Mouse (Mus musculus) urinary bladder, postnatal 36 days (tissue): Measurements from ENCODE around the gene Mrgprb5.
"Not testable (repeated sequence)": the region's sequence is repeated elsewhere in the genome, so short reads cannot be mapped to it uniquely, and the experiment has no call there.

Source experiments
- DNase-seq, 2 experiments: peaks; one replicate each; pipeline ENCODE4 v3.0.0; 2022; ENCODE audit warnings: low spot score in 2 of 2, mixed read lengths in 1 of 2

Mrgprb5 gene

DNA sequence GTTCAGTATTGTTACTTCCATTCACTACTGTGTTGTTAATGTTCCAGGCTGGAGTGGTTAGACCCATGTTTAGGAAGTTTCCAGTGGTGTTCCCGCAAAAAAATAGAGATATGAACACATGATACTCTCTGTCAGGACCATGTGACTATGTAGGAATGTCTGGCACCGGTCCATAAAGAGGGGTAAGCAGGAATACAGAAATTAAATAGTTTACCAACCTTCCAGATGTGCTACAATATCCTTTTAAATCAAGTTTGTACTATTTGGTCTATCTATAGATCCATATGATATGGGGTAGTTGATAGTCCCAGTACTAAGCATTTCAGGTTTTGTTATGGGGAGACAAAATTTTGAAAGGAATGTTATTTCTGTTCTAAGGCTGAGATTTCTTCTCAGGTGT lies at the start of gene Mrgprb5:
Mrgprb5 (minus strand) TSS at position 101 of the 400 bp plus-strand sequence.
- no peak for DNase-seq

DNA sequence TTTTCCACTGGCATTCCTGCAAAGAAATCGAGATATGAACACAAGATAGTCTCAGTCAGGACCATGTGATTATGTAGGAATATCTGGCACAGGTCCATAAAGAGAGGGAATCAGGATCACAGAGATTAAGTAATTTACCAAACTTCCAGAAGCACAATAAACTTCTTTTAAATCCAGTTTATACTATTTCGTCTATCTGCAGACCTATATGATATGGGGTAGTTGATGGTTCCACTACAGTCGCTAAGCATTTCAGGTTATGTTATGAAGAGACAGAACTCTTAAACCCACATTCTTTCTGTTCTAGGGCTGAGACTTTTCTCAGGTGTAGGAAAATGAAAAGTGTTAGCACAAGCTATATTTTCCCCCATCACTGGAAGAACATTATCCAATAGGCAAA lies 30.4 kb upstream of the Mrgprb5 start, which contains the start of gene Mrgprb4:
Mrgprb4 (minus strand) TSS at position 101 of the 400 bp plus-strand sequence.
- DNase-seq, result no peak

DNA sequence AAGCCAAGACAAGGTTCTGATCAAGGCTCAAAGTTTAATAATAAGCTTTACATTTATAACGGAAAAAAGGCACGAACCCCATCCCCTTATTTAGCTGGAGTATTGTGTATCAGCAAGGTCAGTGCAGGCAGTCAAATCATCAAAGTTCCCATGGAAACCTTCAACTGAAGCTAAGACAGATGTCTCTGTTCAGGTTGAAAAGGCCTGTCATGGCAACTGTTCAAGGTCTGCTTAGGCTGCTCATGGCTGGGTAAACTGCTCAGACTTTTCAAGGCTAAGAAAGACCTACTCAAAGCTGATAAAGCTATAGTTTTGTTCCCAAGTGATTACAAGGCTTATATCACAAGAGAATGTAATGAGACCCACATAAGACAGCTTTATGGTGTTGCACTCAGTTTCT lies 1.3 kb downstream of the Mrgprb5 start:
- no peak for DNase-seq

DNA sequence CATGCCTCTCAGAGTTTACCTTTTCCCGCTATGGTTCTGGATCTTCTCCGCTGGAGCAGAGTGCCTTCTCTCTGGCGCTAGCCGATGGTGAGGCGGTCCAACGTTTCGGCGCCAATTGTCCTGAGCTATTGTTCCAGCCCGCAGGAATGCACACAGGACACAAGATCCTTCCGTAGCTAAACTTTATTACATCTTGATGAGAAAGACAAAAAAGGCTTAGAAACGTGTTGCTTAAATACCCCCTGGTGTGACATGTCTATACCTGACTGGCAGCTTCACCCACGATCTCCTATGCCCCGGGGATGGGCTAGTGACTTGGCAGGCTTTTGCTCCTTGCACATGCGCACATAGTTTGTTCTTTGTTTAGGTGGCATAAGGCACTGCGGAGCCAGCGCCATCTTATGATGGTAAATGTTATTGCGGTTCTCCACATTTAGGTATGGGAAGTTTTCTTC lies 30.5 kb downstream of the Mrgprb5 start:
- DNase-seq, result peak; percentile 7 to 14

DNA sequence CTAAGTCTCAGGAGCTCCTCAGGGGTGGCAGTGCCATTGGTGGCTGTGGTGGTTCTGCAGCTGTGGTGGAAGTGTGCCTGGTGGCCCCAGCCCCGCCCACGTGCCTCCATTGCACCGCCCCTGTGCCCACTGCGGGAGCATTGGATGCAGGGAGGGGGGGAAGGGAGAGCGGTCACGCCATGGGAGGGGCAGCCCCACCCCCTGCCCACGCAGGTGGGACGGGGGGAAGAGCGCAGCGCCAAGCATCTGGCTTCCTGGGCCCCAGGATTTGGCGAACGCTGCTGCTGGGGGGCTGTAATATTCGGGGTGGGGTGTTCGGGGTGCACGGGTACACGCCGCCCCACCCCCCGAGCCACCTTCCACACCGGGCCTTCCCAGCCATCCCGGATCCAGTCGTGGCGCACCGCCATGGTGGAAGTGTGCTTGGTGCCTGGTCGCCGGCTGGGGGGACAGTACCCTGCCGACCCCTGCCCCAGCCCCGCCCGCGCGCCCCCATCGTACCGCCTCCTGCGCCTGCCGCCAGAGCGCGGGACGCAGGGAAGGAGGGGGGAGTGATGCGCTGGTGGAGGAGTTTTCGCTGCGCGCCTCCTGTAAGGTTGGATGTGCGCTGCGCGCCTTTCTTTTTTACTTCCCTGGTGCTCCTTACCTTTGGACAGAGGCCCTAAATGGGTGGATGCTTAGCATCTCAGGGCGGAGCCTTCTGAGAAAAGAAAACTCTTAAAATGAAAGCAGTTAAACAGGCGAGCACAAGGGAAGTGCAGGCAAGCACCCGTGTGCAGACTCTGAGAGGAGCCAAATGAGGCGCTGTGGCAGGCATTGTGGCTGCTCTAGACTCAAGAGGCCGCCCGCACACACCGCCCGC lies 31.4 kb downstream of the Mrgprb5 start:
- peak in 1 of 2 experiments; percentile 4 for DNase-seq

DNA sequence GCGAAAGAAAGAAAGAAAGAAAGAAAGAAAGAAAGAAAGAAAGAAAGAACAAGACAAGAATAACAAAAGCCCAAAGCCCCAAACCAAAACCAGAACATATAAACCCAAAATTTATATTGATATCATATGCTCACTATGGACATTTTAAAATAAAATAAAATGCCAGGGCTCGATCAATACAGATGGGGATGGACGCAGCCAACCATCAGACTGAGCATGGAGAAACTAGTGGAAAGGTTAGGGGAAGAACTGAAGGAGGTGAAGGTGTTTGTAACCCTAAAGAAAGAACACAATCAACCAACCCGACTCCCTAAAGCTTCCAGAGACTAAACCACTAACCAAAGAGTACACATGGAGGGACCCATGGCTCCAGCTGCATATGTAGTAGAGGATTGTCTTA lies 36.1 kb downstream of the Mrgprb5 start:
- no peak for DNase-seq

DNA sequence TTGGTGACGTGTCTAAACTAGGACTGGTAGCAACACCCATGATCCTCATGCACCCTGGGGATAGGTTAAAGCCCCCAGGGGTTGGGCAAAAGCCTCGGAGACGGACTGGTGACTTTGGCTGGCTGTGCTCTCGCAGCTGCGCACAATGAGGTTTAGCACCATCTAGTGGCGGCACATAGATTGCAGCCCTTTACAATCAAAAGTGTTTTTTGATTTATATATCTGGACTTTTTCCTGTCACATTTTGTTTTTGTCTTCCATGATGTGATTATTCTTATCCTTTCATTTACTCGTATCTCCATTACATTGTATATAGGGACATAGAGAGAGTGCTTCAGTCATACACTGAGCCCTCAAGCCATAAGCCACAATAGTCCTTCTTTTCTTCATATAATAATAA lies 36.6 kb downstream of the Mrgprb5 start:
- peak in 1 of 2 experiments; percentile 2 for DNase-seq

DNA sequence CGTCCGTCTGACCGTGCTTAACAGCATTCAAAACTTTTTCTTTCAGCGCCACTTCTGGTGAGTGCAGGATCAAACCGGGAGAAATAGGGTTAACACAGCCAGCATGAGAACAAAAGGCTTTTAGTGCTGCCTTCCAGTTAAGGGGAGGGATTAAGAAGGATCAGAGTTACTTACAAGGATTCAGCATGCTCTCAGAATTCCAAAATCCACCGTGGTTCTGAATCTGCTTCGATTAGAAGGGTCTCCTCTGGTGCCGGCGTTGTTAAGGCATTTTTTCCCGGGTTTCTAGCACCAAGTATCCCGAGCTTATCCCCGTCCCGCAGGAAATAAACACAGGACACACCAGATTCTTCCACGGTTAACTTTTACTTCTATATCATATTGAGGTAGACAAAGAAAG lies 37.0 kb downstream of the Mrgprb5 start:
- DNase-seq, result not testable (repeated sequence)

DNA sequence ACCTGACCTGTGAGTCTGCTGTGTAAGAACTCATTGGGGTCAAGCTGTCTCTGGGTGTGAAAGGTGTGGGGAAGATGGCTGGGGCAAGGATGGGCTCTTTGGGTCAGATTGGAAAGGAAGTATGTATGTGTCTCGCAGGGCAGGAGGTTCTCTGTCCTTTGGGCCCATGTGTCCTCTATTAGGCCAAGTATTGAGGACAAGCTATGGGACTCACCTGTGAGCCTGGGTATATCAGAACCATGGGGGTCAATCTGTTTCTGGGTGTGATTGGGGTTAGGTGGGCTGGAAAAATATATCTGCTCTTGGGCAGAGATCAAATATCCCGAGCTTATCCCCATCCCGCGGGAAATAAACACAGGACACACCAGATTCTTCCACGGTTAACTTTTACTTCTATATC lies 45.0 kb downstream of the Mrgprb5 start:
- DNase-seq, result no peak
